Mouse (Mus musculus) ES-E14 (cell line): ENCODE results near the gene Tsr3.

Experiments
- CHD2 ChIP-seq: IDR thresholded peaks from 2 replicates; pipeline ENCODE4 v1.6.1; 2014; ENCODE audit warnings: mild to moderate bottlenecking, low read depth, low read length, inconsistent platforms
- HCFC1 ChIP-seq: IDR thresholded peaks from 2 replicates; pipeline ENCODE4 v1.6.1; 2012; ENCODE audit warnings: low read length, inconsistent platforms, borderline replicate concordance; ENCODE audit not compliant: insufficient read depth
- MAFK ChIP-seq: IDR thresholded peaks from 2 replicates; pipeline ENCODE4 v1.6.1; 2014; ENCODE audit warnings: mild to moderate bottlenecking, low read depth, low read length, inconsistent platforms; ENCODE audit not compliant: insufficient read depth
- ZNF384 ChIP-seq: IDR thresholded peaks from 2 replicates; pipeline ENCODE4 v1.6.1; 2012; ENCODE audit warnings: low read depth, low read length, inconsistent platforms

DNA sequence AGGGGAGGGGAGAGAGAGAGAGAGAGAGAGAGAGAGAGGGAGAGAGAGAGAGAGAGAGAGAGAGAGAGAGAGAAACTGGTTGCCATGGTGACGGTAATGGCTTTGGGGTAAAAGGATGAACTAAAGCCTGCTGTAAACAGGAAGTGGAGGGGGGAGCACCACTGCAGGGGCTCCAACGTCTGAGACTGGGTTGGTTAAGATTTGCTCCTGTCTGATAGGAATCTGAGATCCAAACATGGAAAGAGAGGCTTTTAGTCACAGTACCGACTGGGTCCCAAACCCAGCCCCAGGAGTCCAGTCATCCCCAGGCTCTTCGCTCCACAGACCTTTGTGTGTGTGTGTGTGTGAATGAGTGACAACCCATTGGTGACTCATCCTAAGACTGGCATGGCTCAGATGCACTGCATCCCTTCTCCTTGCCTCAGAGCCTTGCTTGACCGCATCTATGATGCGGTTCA is 17.9 kb downstream of the Tsr3 start:
- no peak for TF ChIP-seq HCFC1
- TF ChIP-seq CHD2: no peak
- no peak for TF ChIP-seq ZNF384
- no peak for TF ChIP-seq MAFK
